Mouse (Mus musculus) ES-E14 (cell line): ENCODE results near the gene Slc25a45. TPM values are rescaled to one million over a fixed set of nuclear protein-coding genes. Genes with fewer than 3 reads are reported as not detected.

ENCODE experiments used
- DNase-seq: peaks from one replicate; pipeline ENCODE4 v3.0.0-alpha.2; 2013; ENCODE audit warnings: low read depth, low spot score
- H3K27ac ChIP-seq: 2 replicates; pipeline ENCODE4 v1.5.1; 2012; ENCODE audit warnings: low read depth, mild to moderate bottlenecking, low read length, moderate library complexity, mixed read lengths; ENCODE audit not compliant: poor library complexity, insufficient read depth, severe bottlenecking
- H3K36me3 ChIP-seq: 2 replicates; pipeline ENCODE4 v1.6.1; 2012; ENCODE audit warnings: mild to moderate bottlenecking, low read length, moderate library complexity, mixed read lengths; ENCODE audit not compliant: control insufficient read depth, poor library complexity, insufficient read depth, severe bottlenecking
- H3K4me1 ChIP-seq, 2 experiments: fragments of 150-350 bp in 1 of 2; sonication (generic) in 1 of 2; 2 replicates each; pipeline ENCODE4 v1.6.1; 2012; ENCODE audit warnings: low read length in 2 of 2, mild to moderate bottlenecking in 1 of 2, mixed read lengths in 1 of 2; ENCODE audit not compliant: control insufficient read depth in 2 of 2, insufficient read depth in 2 of 2, poor library complexity in 1 of 2
- H3K4me3 ChIP-seq, 2 experiments: fragments of 150-350 bp in 1 of 2; sonication (generic) in 1 of 2; 2 replicates each; pipeline ENCODE4 v1.5.1; 2012; ENCODE audit warnings: low read length in 2 of 2, low read depth in 1 of 2, mild to moderate bottlenecking in 1 of 2, mixed read lengths in 1 of 2; ENCODE audit not compliant: insufficient read depth in 1 of 2, poor library complexity in 1 of 2, severe bottlenecking in 1 of 2
- H3K9ac ChIP-seq: 2 replicates; pipeline ENCODE4 v1.6.1; 2012; ENCODE audit warnings: low read depth, mild to moderate bottlenecking, low read length, mixed read lengths; ENCODE audit not compliant: poor library complexity, insufficient read depth, severe bottlenecking
- H3K9me3 ChIP-seq: fragments of 150-350 bp; sonication (generic); 2 replicates; pipeline ENCODE4 v1.6.1; 2012; ENCODE audit warnings: low read depth, mild to moderate bottlenecking, low read length; ENCODE audit not compliant: control insufficient read depth, insufficient read depth
- CHD2 ChIP-seq: IDR thresholded peaks from 2 replicates; pipeline ENCODE4 v1.6.1; 2014; ENCODE audit warnings: mild to moderate bottlenecking, low read depth, low read length, inconsistent platforms
- HCFC1 ChIP-seq: IDR thresholded peaks from 2 replicates; pipeline ENCODE4 v1.6.1; 2012; ENCODE audit warnings: low read length, inconsistent platforms, borderline replicate concordance; ENCODE audit not compliant: insufficient read depth
- MAFK ChIP-seq: IDR thresholded peaks from 2 replicates; pipeline ENCODE4 v1.6.1; 2014; ENCODE audit warnings: mild to moderate bottlenecking, low read depth, low read length, inconsistent platforms; ENCODE audit not compliant: insufficient read depth
- ZC3H11A ChIP-seq: IDR thresholded peaks from 2 replicates; pipeline ENCODE4 v1.6.1; 2012; ENCODE audit warnings: low read depth, mild to moderate bottlenecking, inconsistent platforms, low read length, borderline replicate concordance
- ZNF384 ChIP-seq: IDR thresholded peaks from 2 replicates; pipeline ENCODE4 v1.6.1; 2012; ENCODE audit warnings: low read depth, low read length, inconsistent platforms
- in situ Hi-C, 2 experiments: fragments of 600-800 bp; cut with MboI; formaldehyde crosslinking; loops; one replicate each; pipeline ENCODE4 v1.15.1; 2025; ENCODE audit warnings: low sequenced_read_pairs in 2 of 2, inconsistent platforms in 1 of 2; ENCODE audit not compliant: unreplicated experiment in 2 of 2
- total RNA-seq: library from RNA; depleted of rRNA; stranded (reverse); fragments of 300-350 nt; gene quantifications from 2 replicates; pipeline ENCODE4 v1.2.3, GENCODE M21; 2012

Slc25a45 gene
- total RNA-seq, 1 experiment = 1.2 TPM

DNA sequence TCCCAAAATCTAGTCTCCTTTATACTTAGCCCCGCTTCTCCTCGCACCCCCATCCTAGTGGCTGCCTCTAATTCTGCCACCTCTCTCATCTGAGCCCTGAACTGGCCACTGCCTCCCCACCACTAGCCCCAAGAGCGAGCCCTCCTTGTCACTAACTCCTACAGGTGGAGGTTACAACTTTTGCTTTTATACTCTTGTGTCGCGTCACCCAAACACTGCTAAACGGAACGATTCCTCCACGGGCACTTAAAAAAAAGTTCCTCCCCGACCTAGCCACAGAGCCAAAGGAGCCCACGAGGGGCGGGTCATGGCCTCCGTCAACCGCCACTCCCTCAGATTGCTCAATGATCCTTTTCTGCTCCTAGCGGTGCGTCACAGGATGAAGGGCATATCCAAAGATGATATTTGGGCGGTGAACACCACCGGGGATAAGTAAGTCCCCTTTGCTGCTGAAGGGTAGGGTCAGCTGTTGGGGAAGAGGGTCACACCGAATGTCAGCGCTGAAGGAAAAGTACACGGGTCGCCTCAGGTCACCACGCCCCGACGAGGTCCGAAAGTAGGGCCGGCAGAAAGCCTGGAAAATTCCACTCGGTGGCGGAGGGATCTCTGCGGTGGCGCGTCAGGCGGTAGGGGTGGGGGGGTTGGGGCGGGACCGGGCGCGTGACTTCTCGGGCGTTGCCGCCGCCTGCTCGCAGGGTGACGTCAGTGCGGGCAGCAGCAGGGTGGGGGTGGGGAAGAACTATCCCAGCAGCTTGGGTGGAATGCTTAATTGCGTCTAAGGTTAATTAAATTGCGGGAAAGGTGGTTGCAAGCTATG lies 32.1 kb upstream of the Slc25a45 start:
- in situ Hi-C loops = loop anchor here in 1 of 2 experiments (10.0 kb wide), 1 partner anchor 51 kb away; no protein-coding TSS in a partner anchor
- Histone ChIP-seq H3K36me3 (peaks cover 7% of the 10 kb centered on the region; the same call in 1 of the 2 replicates), H3K9ac (peak overlapping the region; percentile 91), H3K9me3 (no peaks in the 10 kb centered on the region), H3K4me1 (peaks cover 0 to 25% of the 10 kb centered on the region in 2 experiments; a peak in 2 of 4 replicates), H3K27ac (peak overlapping the region; percentile 100), H3K4me3 (peak overlapping the region; percentile 55 to 70)
- peak; percentile 95 for DNase-seq
- TF ChIP-seq HCFC1 = peak; percentile 44; the same call in 1 of the 2 replicates
- TF ChIP-seq ZNF384 = no peak
- TF ChIP-seq CHD2 = peak; percentile 75
- no peak for TF ChIP-seq ZC3H11A
- TF ChIP-seq MAFK = no peak; the same call in 1 of the 2 replicates

DNA sequence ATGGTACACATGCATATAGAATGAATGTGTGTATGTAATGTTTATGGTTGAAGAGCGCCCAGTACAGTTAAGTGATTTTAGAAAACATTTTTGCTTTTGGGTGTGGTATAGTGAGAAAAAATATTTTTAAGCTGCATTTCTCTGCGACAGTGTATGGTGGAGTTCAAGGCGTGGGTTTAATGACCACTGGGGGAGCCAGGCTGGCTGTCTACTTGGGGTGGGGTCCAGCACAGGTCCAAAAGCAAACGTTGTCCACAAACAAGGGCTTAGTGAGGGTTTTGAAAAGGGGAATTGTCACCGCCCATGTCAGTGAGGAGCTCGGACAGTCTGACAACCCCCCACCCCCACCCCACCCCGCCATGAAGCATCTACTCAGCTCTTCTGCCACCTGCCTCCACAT lies 31.5 kb upstream of the Slc25a45 start:
- in situ Hi-C loops = loop anchor here in 1 of 2 experiments (10.0 kb wide), 1 partner anchor 51 kb away; no protein-coding TSS in a partner anchor
- H3K36me3 ChIP-seq = peaks cover 7% of the 10 kb centered on the region; the same call in 1 of the 2 replicates
- no peak for TF ChIP-seq CHD2
- TF ChIP-seq MAFK = no peak
- TF ChIP-seq ZNF384 = no peak; the same call in 1 of the 2 replicates
- TF ChIP-seq HCFC1 = no peak
- no peak for TF ChIP-seq ZC3H11A

DNA sequence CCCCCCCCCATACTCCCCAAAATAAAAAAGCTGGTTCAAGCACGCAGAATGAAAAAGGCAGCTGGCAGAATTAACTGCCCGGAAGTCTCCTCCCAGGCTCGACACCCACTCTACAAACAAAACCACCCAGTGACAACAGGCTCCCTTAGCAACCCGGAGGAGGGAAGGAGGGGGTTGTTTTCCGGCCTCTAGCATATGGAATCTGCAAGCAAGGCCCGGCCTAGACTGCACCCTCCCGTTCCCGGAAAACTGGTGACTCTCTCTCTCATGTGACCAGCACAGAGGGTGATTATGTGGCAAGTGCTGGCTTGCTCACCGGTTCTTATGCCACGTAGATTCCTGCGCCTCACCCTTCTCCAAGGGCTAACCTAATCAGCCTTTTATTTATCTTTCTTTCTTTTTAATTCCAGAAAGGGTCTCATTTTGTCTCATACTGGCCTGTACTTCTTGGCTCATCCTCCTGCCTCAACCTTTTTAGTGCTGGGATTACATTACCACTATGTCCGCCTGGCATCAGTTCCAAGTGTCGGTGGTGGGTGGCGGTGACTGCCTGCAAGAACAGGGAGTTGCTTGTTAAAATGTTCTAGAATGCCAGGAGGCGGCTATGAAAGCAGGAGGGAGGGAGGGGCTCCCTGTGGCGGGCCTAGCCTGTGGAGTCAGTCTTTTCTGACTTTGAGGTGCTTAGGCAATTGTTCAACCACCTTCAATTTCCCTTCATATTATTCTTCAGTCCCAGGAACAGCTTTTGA lies 30.9 kb upstream of the Slc25a45 start:
- DNase-seq = peak; percentile 93
- peaks cover 9% of the 10 kb centered on the region; the same call in 1 of the 2 replicates for H3K36me3 ChIP-seq
- in situ Hi-C loops = loop anchor here in 1 of 2 experiments (10.0 kb wide), 1 partner anchor 52 kb away; no protein-coding TSS in a partner anchor
- peak overlapping the region; percentile 11 to 52 for H3K4me3 ChIP-seq
- TF ChIP-seq ZNF384 = peak; percentile 63; the same call in 1 of the 2 replicates
- TF ChIP-seq CHD2 = 0 out of 2 replicates have a peak, but pooled peaks have one; percentile 7
- no peak for TF ChIP-seq ZC3H11A
- no peak for TF ChIP-seq MAFK
- peak; percentile 52; the same call in 1 of the 2 replicates for TF ChIP-seq HCFC1
- no peaks in the 10 kb centered on the region for H3K9me3 ChIP-seq
- peaks cover 0 to 27% of the 10 kb centered on the region in 2 experiments; a peak in 2 of 4 replicates for H3K4me1 ChIP-seq
- peak overlapping the region; percentile 100 for H3K27ac ChIP-seq
- H3K9ac ChIP-seq = peak overlapping the region; percentile 85

More for the DNA sequence above, 31.5 kb upstream of the Slc25a45 start:
- H3K27ac ChIP-seq = peak overlapping the region; percentile 100
- peak overlapping the region; percentile 83 for H3K9ac ChIP-seq
- peak overlapping the region; percentile 38 to 55 for H3K4me3 ChIP-seq
- H3K9me3 ChIP-seq = no peaks in the 10 kb centered on the region
- H3K4me1 ChIP-seq = peaks cover 0 to 26% of the 10 kb centered on the region in 2 experiments; a peak in 2 of 4 replicates
- DNase-seq = no peak

DNA sequence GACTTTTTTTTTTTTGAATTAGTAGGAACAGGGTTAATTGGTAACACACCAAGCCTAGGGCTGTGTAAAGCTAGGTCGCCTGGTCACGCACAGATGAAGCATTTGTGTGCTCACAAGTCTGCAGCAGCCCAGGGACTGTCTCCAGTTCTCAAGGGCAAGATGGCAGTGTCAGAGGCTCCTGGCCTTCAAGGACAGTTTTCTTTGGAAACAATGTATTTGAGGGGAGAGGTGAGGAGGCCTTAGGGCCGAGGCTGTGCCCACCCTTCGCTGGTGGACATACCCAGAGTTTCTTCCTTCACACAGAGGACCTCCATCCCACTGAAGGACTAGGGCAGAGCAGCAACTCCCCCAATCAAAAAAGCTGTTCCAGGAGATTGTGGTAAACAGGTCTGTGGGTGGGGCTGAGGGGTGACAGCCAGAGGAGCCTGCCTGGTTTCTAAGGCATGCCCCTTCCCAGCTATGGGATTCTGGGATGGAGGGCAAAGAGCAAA lies 30.3 kb upstream of the Slc25a45 start:
- Histone ChIP-seq H3K36me3 (peaks cover 15% of the 10 kb centered on the region; the same call in 1 of the 2 replicates), H3K9me3 (no peaks in the 10 kb centered on the region), H3K4me3 (peak overlapping the region; percentile 2 to 11; a peak in 1 of 4 replicates), H3K9ac (peak overlapping the region; percentile 85), H3K4me1 (peaks cover 0 to 32% of the 10 kb centered on the region in 2 experiments; a peak in 2 of 4 replicates), H3K27ac (peak overlapping the region; percentile 100)
- DNase-seq = no peak
- in situ Hi-C loops = loop anchor here in 1 of 2 experiments (10.0 kb wide), 1 partner anchor 53 kb away; no protein-coding TSS in a partner anchor
- TF ChIP-seq ZC3H11A = no peak
- TF ChIP-seq ZNF384 = no peak
- no peak for TF ChIP-seq HCFC1
- no peak for TF ChIP-seq CHD2
- no peak for TF ChIP-seq MAFK
